In the genomic region with DNA sequence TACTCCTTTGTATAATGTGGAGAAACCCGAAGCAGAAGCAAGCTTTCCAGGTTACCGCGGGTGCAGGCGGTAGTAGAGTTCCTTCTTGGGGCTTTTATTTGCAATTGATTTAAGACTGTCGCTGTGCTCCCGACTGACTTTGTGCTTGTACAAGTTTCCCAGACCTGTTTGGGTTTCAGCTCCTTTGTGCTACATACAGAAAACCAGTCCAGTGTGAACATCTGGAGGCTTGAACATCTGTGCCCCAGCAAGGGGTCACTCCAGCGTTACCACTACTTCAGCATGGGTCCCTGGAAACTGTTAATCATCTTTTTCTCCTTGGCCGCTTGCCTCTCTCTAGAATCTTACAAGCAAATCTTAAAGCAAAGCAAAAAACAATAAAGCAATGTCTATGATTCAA, we compare ENCODE assay signal across 9 mouse cellular contexts.
DNase-seq lines count a peak whose midpoint lies in the region; ATAC-seq and TF ChIP-seq lines count a peak whose summit lies in the region.
"Had no signal": no experiment of that assay in that cellular context is flagged by ENCODE, and none has a peak within 500 bp of the region (broad histone marks: within the 10 kb centered on the region; RNA-seq: fewer than 3 reads in every experiment).

No protein-coding gene starts in this region.

- no peaks in the 10 kb centered on the region for H3K9me3 ChIP-seq in embryonic facial prominence, embryonic 11.5 days (replicated peaks; ENCODE audit: control insufficient read depth, low read length)
- H3K9me3 ChIP-seq: midbrain, embryonic 12.5 days had no signal

- DNase-seq in heart, adult 2 months, result peak; percentile 14 to 48
- DNase-seq in heart, adult 11 months, result no peak
- DNase-seq in embryonic facial prominence, embryonic 11.5 days (ENCODE audit: low spot score), result peak; percentile 53
- peak; percentile 39 for DNase-seq in kidney, adult 18-20 months
- no peak for DNase-seq in left cerebral cortex, adult 2 months (ENCODE audit: extremely low spot score in 1 of 2, low spot score in 2 of 2)
- DNase-seq in cerebellum, adult 18-20 months, result no peak
- no peak for DNase-seq in cerebellum, postnatal 4 days (ENCODE audit: low spot score in 2 of 2)

- peaks cover 15% of the 10 kb centered on the region for H3K4me1 ChIP-seq in heart, adult 2 months (ENCODE audit: control insufficient read depth, insufficient read depth, low read length)
- peaks cover 3% of the 10 kb centered on the region; the same call in 1 of the 2 replicates for H3K4me1 ChIP-seq in embryonic facial prominence, embryonic 11.5 days (ENCODE audit: control insufficient read depth, insufficient read depth, low read length)

- H3K4me2 ChIP-seq in embryonic facial prominence, embryonic 11.5 days (ENCODE audit: low read depth, low read length), result peak overlapping the region; percentile 21
- H3K4me2 ChIP-seq in myocyte (ENCODE audit: low read depth), result peak overlapping the region; percentile 51

- ATAC-seq in embryonic facial prominence, embryonic 11.5 days (replicated peaks; ENCODE audit: insufficient number of reproducible peaks, low FRiP score, low TSS enrichment, low read depth), result no peak

- no peak overlapping the region for H3ac ChIP-seq in myocyte (ENCODE audit: control insufficient read depth, insufficient read length)

- H3K9ac ChIP-seq in heart, adult 2 months (ENCODE audit: low read depth, low read length), result no peak overlapping the region
- peak overlapping the region; percentile 25; the same call in 1 of the 2 replicates for H3K9ac ChIP-seq in embryonic facial prominence, embryonic 11.5 days (replicated peaks; ENCODE audit: low read length)
- H3K9ac ChIP-seq: midbrain, embryonic 12.5 days had no signal

- H3K36me3 ChIP-seq in heart, adult 2 months (ENCODE audit: control insufficient read depth, insufficient read depth, low read length), result peaks cover 5% of the 10 kb centered on the region; the same call in 1 of the 2 replicates
- no peaks in the 10 kb centered on the region for H3K36me3 ChIP-seq in embryonic facial prominence, embryonic 11.5 days (replicated peaks; ENCODE audit: control insufficient read depth, insufficient read depth, low read depth, low read length)
- no peaks in the 10 kb centered on the region for H3K36me3 ChIP-seq in myocyte (ENCODE audit: control insufficient read depth, insufficient read depth)
- H3K36me3 ChIP-seq: midbrain, embryonic 12.5 days had no signal

- TF ChIP-seq CTCF in heart, adult 2 months (IDR thresholded peaks at IDR 0.05), result no peak
- TF ChIP-seq CTCF in left cerebral cortex, adult 2 months (IDR thresholded peaks at IDR 0.05), result no peak

- no peak for TF ChIP-seq POLR2A in heart, adult 2 months (IDR thresholded peaks at IDR 0.05; ENCODE audit: insufficient read depth, low read depth, low read length)
- TF ChIP-seq POLR2A in myocyte (IDR thresholded peaks at IDR 0.05; ENCODE audit: insufficient read length, low read depth), result no peak

- 36% methylated on average over 8 of the region's 8 CpGs for WGBS in heart, adult 2 months
- 16% methylated on average over 8 of the region's 8 CpGs for WGBS in embryonic facial prominence, embryonic 11.5 days

- H3K27ac ChIP-seq in heart, adult 2 months, result peak overlapping the region; percentile 88
- H3K27ac ChIP-seq in embryonic facial prominence, embryonic 11.5 days (replicated peaks; ENCODE audit: low read depth, low read length), result peak overlapping the region; percentile 76
- H3K27ac ChIP-seq in left cerebral cortex, adult 2 months, result no peak overlapping the region
- H3K27ac ChIP-seq: midbrain, embryonic 12.5 days had no signal

- intact Hi-C loops in heart, adult 2 months (cut with DNase I), result loop anchor here (2.0 to 10.0 kb wide), 6 partner anchors 76 to 478 kb away; a partner anchor contains a TSS
- intact Hi-C loops in left cerebral cortex, adult 2 months (cut with DNase I), result loop anchor here (2.0 kb wide), 1 partner anchor 364 kb away; no protein-coding TSS in a partner anchor

- no peaks in the 10 kb centered on the region for H3K79me2 ChIP-seq in heart, adult 2 months (replicated peaks; ENCODE audit: control insufficient read depth, insufficient read depth, low read length)
- H3K79me2 ChIP-seq in myocyte (ENCODE audit: control insufficient read depth, insufficient read depth), result no peaks in the 10 kb centered on the region

- H3K27me3 ChIP-seq in heart, adult 2 months (ENCODE audit: control insufficient read depth, insufficient read depth, low read length), result no peaks in the 10 kb centered on the region
- no peaks in the 10 kb centered on the region for H3K27me3 ChIP-seq in embryonic facial prominence, embryonic 11.5 days (ENCODE audit: control insufficient read depth, insufficient read depth, low read length)
- H3K27me3 ChIP-seq in myocyte (ENCODE audit: control insufficient read depth, insufficient read depth, insufficient read length), result no peaks in the 10 kb centered on the region

- no peak overlapping the region for H3K4me3 ChIP-seq in heart, adult 2 months
- no peak overlapping the region for H3K4me3 ChIP-seq in embryonic facial prominence, embryonic 11.5 days (ENCODE audit: low read depth, low read length)
- no peak overlapping the region for H3K4me3 ChIP-seq in myocyte
- no peak overlapping the region for H3K4me3 ChIP-seq in left cerebral cortex, adult 2 months

- TF ChIP-seq EP300 in heart, adult 2 months (IDR thresholded peaks at IDR 0.05; ENCODE audit: insufficient read depth, low read depth, low read length), result no peak

TF ChIP-seq in myocyte, 11 proteins besides CTCF, POLR2A, EP300 and RAD21:
- TF ChIP-seq SRF (IDR thresholded peaks at IDR 0.05; ENCODE audit: control insufficient read depth, insufficient read length, low read depth), result no peak
- no peak for TF ChIP-seq POLR2AphosphoS2 (IDR thresholded peaks at IDR 0.05; ENCODE audit: insufficient read length, low read depth)
- TF ChIP-seq REST (IDR thresholded peaks at IDR 0.05; ENCODE audit: insufficient read depth, insufficient read length), result no peak
- no peak for TF ChIP-seq TCF12 (IDR thresholded peaks at IDR 0.05; ENCODE audit: insufficient read depth, poor library complexity, severe bottlenecking)
- TF ChIP-seq MYOD1 (IDR thresholded peaks at IDR 0.05; ENCODE audit: control insufficient read depth in 1 of 3, insufficient read length in 2 of 3, low read depth in 2 of 3), result no peak
- TF ChIP-seq E2F4 (IDR thresholded peaks at IDR 0.05; ENCODE audit: insufficient read depth), result no peak
- no peak for TF ChIP-seq MYOG (IDR thresholded peaks at IDR 0.05; ENCODE audit: control insufficient read depth in 1 of 3, insufficient read depth in 1 of 3, insufficient read length in 2 of 3, low read depth in 2 of 3)
- TF ChIP-seq CEBPB (IDR thresholded peaks at IDR 0.05; ENCODE audit: insufficient read depth, poor library complexity, severe bottlenecking), result no peak
- no peak for TF ChIP-seq TCF3 (IDR thresholded peaks at IDR 0.05; ENCODE audit: insufficient read length, low read depth)
- no peak for TF ChIP-seq USF1 (IDR thresholded peaks at IDR 0.05; ENCODE audit: low read depth)
- no peak for TF ChIP-seq MAX (IDR thresholded peaks at IDR 0.05; ENCODE audit: low read depth)

Comparison
In these comparisons a context has a peak if more than half of its experiments do, and no peak if none do; other contexts are left out.
1. DNase-seq: peak in heart, adult 2 months (2 of 2), embryonic facial prominence, embryonic 11.5 days (single experiment) and kidney, adult 18-20 months (single experiment); none in heart, adult 11 months (single experiment), left cerebral cortex, adult 2 months (0 of 2), cerebellum, adult 18-20 months (0 of 2) and cerebellum, postnatal 4 days (0 of 2).